Mouse (Mus musculus): ENCODE results near the gene Cmtm5. TPM values are rescaled to one million over a fixed set of nuclear protein-coding genes. Genes with fewer than 3 reads are reported as not detected.
"Not testable (repeated sequence)": the region's sequence is repeated elsewhere in the genome, so short reads cannot be mapped to it uniquely, and the experiment has no call there.

Gene Cmtm5
- polyA plus RNA-seq, 1 experiment from 2014 or later, result 0.49 TPM

GRCm38 (mm10) chr14:54940176-54940530 lies 4.1 kb downstream of the Cmtm5 start:
- H3K9me3 ChIP-seq (replicated peaks; ENCODE audit: control insufficient read depth, low read length), result no peaks in the 10 kb centered on the region
- H3K4me2 ChIP-seq, result no peak overlapping the region
- H3K36me3 ChIP-seq (ENCODE audit: control insufficient read depth, insufficient read depth, low read length), result 0 out of 2 replicates have a peak, but pooled peaks cover 5% of the 10 kb centered on the region
- H3K4me1 ChIP-seq (ENCODE audit: control insufficient read depth, insufficient read depth, low read length), result 0 out of 2 replicates have a peak, but pooled peaks cover 4% of the 10 kb centered on the region
- 64% methylated on average over 3 of the region's 3 CpGs for WGBS (ENCODE audit: insufficient replicate concordance)
- no peak for ATAC-seq (replicated peaks; ENCODE audit: insufficient number of reproducible peaks, low FRiP score, low TSS enrichment)
- H3K27me3 ChIP-seq (ENCODE audit: control insufficient read depth, insufficient read depth, low read length), result no peaks in the 10 kb centered on the region
- H3K9ac ChIP-seq (ENCODE audit: low read depth, low read length), result no peak overlapping the region
- H3K27ac ChIP-seq (ENCODE audit: low read depth, low read length), result peak overlapping the region; percentile 41; the same call in 1 of the 2 replicates
- H3K4me3 ChIP-seq (ENCODE audit: low read depth, low read length), result no peak overlapping the region

GRCm38 (mm10) chr14:54941024-54941978 lies 5.2 kb downstream of the Cmtm5 start:
- ATAC-seq (replicated peaks; ENCODE audit: insufficient number of reproducible peaks, low FRiP score, low TSS enrichment), result no peak
- Histone ChIP-seq H3K9me3 (replicated peaks; ENCODE audit: control insufficient read depth, low read length) (no peaks in the 10 kb centered on the region), H3K4me3 (ENCODE audit: low read depth, low read length) (no peak overlapping the region), H3K4me1 (ENCODE audit: control insufficient read depth, insufficient read depth, low read length) (peaks cover 2% of the 10 kb centered on the region; the same call in 1 of the 2 replicates), H3K9ac (ENCODE audit: low read depth, low read length) (no peak overlapping the region), H3K27ac (ENCODE audit: low read depth, low read length) (no peak overlapping the region; the same call in 1 of the 2 replicates), H3K36me3 (ENCODE audit: control insufficient read depth, insufficient read depth, low read length) (0 out of 2 replicates have a peak, but pooled peaks cover 5% of the 10 kb centered on the region), H3K4me2 (no peak overlapping the region), H3K27me3 (ENCODE audit: control insufficient read depth, insufficient read depth, low read length) (no peaks in the 10 kb centered on the region)
- 57% methylated on average over 13 of the region's 13 CpGs for WGBS (ENCODE audit: insufficient replicate concordance)

DNA sequence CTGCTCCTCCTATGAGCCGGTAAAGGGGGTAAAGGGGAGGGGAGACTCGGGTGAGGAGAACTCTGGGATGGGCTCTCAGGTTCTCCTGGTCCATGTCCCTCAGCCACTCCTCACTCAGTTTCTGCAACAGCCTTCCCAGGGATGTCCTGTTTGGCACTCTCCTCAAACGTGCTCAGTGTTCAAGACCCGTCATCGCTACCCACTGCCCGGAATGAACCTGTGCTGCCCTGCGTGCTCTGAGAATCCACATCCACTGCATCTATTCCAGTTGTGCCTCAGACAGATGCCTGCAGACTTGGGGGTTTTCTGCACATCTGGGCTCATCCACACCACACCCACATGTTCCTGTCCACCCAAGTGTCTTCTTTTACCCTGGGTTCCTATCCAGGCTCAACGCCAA lies 6.4 kb downstream of the Cmtm5 start:
- 0 out of 2 replicates have a peak, but pooled peaks cover 5% of the 10 kb centered on the region for H3K36me3 ChIP-seq (ENCODE audit: control insufficient read depth, insufficient read depth, low read length)

GRCm38 (mm10) chr14:54943971-54944370 lies 7.9 kb downstream of the Cmtm5 start:
- no peak for ATAC-seq (replicated peaks; ENCODE audit: insufficient number of reproducible peaks, low FRiP score, low TSS enrichment)
- no peak overlapping the region for H3K4me2 ChIP-seq
- H3K9me3 ChIP-seq (replicated peaks; ENCODE audit: control insufficient read depth, low read length), result no peaks in the 10 kb centered on the region
- H3K27me3 ChIP-seq (ENCODE audit: control insufficient read depth, insufficient read depth, low read length), result no peaks in the 10 kb centered on the region; the same call in 1 of the 2 replicates
- no peak overlapping the region for H3K27ac ChIP-seq (ENCODE audit: low read depth, low read length)
- 0 out of 2 replicates have a peak, but pooled peaks cover 5% of the 10 kb centered on the region for H3K36me3 ChIP-seq (ENCODE audit: control insufficient read depth, insufficient read depth, low read length)
- WGBS (ENCODE audit: insufficient replicate concordance), result 87% methylated on average over 7 of the region's 7 CpGs
- no peak overlapping the region for H3K4me3 ChIP-seq (ENCODE audit: low read depth, low read length)
- peaks cover under 1% of the 10 kb centered on the region; the same call in 1 of the 2 replicates for H3K4me1 ChIP-seq (ENCODE audit: control insufficient read depth, insufficient read depth, low read length)
- H3K9ac ChIP-seq (ENCODE audit: low read depth, low read length), result no peak overlapping the region

More for the DNA sequence above, 6.4 kb downstream of the Cmtm5 start:
- H3K4me1 ChIP-seq (ENCODE audit: control insufficient read depth, insufficient read depth, low read length), result no peaks in the 10 kb centered on the region; the same call in 1 of the 2 replicates
- no peak overlapping the region for H3K4me2 ChIP-seq
- no peak for ATAC-seq (replicated peaks; ENCODE audit: insufficient number of reproducible peaks, low FRiP score, low TSS enrichment)
- 72% methylated on average over 8 of the region's 8 CpGs for WGBS (ENCODE audit: insufficient replicate concordance)
- no peaks in the 10 kb centered on the region for H3K27me3 ChIP-seq (ENCODE audit: control insufficient read depth, insufficient read depth, low read length)
- no peak overlapping the region for H3K9ac ChIP-seq (ENCODE audit: low read depth, low read length)
- H3K27ac ChIP-seq (ENCODE audit: low read depth, low read length), result no peak overlapping the region
- H3K9me3 ChIP-seq (replicated peaks; ENCODE audit: control insufficient read depth, low read length), result no peaks in the 10 kb centered on the region
- no peak overlapping the region for H3K4me3 ChIP-seq (ENCODE audit: low read depth, low read length)

DNA sequence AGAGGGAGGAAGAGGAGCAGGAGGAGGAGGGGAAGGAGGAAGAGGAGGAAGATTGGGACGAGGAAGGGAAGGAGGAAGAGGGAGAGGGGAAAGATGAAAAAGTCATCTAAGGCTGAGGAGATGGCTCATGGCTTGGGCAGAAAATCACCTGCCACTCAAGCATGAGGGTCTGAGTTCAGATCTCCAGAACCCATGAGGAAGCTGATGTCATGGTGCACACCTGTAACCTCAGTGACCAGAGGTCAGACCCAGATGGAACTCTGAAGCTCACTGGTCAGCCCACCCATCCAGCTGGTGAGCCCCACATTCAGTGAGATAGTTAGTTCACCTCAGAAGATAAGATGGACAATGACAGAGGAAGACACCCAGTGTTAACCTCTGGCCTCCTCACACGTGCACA lies 8.9 kb downstream of the Cmtm5 start:
- Histone ChIP-seq H3K27ac (ENCODE audit: low read depth, low read length) (no peak overlapping the region), H3K27me3 (ENCODE audit: control insufficient read depth, insufficient read depth, low read length) (no peaks in the 10 kb centered on the region; the same call in 1 of the 2 replicates), H3K9ac (ENCODE audit: low read depth, low read length) (no peak overlapping the region), H3K4me1 (ENCODE audit: control insufficient read depth, insufficient read depth, low read length) (peaks cover 4% of the 10 kb centered on the region; the same call in 1 of the 2 replicates), H3K4me2 (no peak overlapping the region), H3K9me3 (replicated peaks; ENCODE audit: control insufficient read depth, low read length) (no peaks in the 10 kb centered on the region), H3K4me3 (ENCODE audit: low read depth, low read length) (no peak overlapping the region), H3K36me3 (ENCODE audit: control insufficient read depth, insufficient read depth, low read length) (0 out of 2 replicates have a peak, but pooled peaks cover 9% of the 10 kb centered on the region)
- WGBS (ENCODE audit: insufficient replicate concordance), result 63% methylated on average over 2 of the region's 2 CpGs
- ATAC-seq (replicated peaks; ENCODE audit: insufficient number of reproducible peaks, low FRiP score, low TSS enrichment), result no peak

DNA sequence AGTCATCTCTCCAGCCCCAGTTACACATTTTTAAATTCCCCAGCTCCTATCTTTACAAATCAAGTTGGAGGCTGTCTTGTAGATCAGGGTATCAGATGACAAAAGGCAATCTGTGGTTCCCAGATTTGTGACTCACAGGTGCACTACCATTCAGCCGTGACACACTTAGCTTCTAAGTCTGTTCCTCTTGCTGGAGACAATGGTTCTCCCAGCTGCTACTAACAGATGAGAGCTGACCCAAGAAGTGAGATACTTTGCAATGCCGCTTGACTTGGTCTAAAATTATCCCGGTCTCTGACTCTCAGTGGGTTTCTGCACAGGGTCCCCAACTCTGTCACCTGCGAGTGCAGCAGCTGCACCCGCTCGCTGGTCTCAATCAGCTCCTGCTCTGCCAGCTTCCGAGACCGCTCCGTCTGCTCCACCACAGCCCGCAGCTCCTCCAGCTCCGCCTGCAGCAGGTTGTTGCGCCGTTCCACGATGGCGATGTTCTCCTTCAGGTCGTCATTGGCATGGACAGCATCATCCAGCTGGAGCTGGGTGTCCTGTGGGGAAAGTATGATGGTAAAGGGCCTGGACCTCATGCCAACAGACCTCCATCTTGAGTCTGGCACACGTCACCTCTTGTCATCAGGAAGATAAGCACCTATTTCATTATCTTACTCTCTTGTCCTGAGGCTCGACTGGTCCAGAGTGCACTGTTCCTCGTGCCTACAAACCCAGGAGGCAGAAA lies 10.1 kb downstream of the Cmtm5 start:
- Histone ChIP-seq H3K27ac (ENCODE audit: low read depth, low read length) (no peak overlapping the region), H3K4me2 (no peak overlapping the region), H3K9ac (ENCODE audit: low read depth, low read length) (no peak overlapping the region), H3K4me3 (ENCODE audit: low read depth, low read length) (no peak overlapping the region), H3K27me3 (ENCODE audit: control insufficient read depth, insufficient read depth, low read length) (no peaks in the 10 kb centered on the region; the same call in 1 of the 2 replicates), H3K9me3 (replicated peaks; ENCODE audit: control insufficient read depth, low read length) (no peaks in the 10 kb centered on the region), H3K36me3 (ENCODE audit: control insufficient read depth, insufficient read depth, low read length) (0 out of 2 replicates have a peak, but pooled peaks cover 9% of the 10 kb centered on the region), H3K4me1 (ENCODE audit: control insufficient read depth, insufficient read depth, low read length) (peaks cover 4% of the 10 kb centered on the region; the same call in 1 of the 2 replicates)
- ATAC-seq (replicated peaks; ENCODE audit: insufficient number of reproducible peaks, low FRiP score, low TSS enrichment), result no peak
- WGBS (ENCODE audit: insufficient replicate concordance), result 46% methylated on average over 19 of the region's 19 CpGs

- not testable (repeated sequence) for H3K4me2 ChIP-seq; H3K4me3 ChIP-seq (ENCODE audit: low read depth, low read length); H3K27me3 ChIP-seq (ENCODE audit: control insufficient read depth, insufficient read depth, low read length); H3K4me1 ChIP-seq (ENCODE audit: control insufficient read depth, insufficient read depth, low read length); H3K9ac ChIP-seq (ENCODE audit: low read depth, low read length); H3K9me3 ChIP-seq (replicated peaks; ENCODE audit: control insufficient read depth, low read length); H3K36me3 ChIP-seq (ENCODE audit: control insufficient read depth, insufficient read depth, low read length); ATAC-seq (replicated peaks; ENCODE audit: insufficient number of reproducible peaks, low FRiP score, low TSS enrichment); H3K27ac ChIP-seq (ENCODE audit: low read depth, low read length)
- 77% methylated on average over 10 of the region's 11 CpGs for WGBS (ENCODE audit: insufficient replicate concordance)
Observed at GRCm38 (mm10) chr14:54947008-54947407, 10.9 kb downstream of the Cmtm5 start.

DNA sequence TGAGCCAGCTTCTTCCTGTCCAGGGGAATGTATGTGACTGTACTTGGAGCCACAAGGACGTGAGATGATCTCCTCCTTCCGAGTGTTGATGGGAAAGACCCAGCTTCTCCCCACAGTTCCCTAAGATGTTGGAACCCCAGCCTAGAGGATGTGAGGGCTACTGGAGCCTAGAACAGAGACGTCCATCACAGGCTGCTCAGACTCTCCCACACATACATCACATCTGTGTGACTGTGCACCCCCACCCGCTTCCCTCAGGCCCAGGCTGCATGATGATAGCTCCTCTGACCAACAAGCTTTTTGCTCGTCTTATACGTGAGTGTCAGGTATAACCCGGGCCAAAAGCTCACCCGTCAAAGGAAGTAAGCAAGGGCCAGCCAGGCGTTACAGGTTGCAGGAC lies 12.7 kb downstream of the Cmtm5 start:
- Histone ChIP-seq H3K9me3 (replicated peaks; ENCODE audit: control insufficient read depth, low read length) (no peaks in the 10 kb centered on the region), H3K4me1 (ENCODE audit: control insufficient read depth, insufficient read depth, low read length) (peaks cover 4% of the 10 kb centered on the region; the same call in 1 of the 2 replicates), H3K27me3 (ENCODE audit: control insufficient read depth, insufficient read depth, low read length) (no peaks in the 10 kb centered on the region; the same call in 1 of the 2 replicates), H3K9ac (ENCODE audit: low read depth, low read length) (no peak overlapping the region), H3K4me3 (ENCODE audit: low read depth, low read length) (no peak overlapping the region), H3K27ac (ENCODE audit: low read depth, low read length) (peak overlapping the region; percentile 46; the same call in 1 of the 2 replicates), H3K4me2 (no peak overlapping the region), H3K36me3 (ENCODE audit: control insufficient read depth, insufficient read depth, low read length) (peaks cover 5% of the 10 kb centered on the region; the same call in 1 of the 2 replicates)
- 72% methylated on average over 9 of the region's 9 CpGs for WGBS (ENCODE audit: insufficient replicate concordance)
- no peak for ATAC-seq (replicated peaks; ENCODE audit: insufficient number of reproducible peaks, low FRiP score, low TSS enrichment)

All from heart, embryonic 11.5 days (tissue).